In the genomic region with DNA sequence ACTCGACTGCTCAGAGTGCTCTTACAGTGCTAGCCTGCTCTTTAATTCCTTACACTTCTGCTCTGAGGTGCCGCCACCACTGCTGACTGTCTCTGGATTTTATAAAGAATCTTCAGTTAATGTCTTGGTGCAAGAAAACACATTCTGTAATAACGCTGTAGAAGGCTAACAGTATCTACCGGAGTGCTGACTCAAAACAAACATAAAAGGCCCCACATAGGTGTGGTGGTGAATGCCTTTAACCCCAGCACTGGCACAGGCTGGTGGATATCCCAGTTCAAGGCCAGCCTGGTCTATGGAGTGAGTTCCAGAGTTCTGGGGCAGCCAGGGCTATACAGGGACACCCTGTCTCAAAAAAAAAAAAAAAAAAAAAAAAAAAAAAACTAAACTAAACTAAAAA, we compare ENCODE assay signal across 1 mouse cellular context.
TF ChIP-seq lines count a peak whose summit lies in the region.

No protein-coding gene starts in this region.

TF ChIP-seq in CH12.LX, 34 proteins besides CTCF, POLR2A, EP300 and RAD21 (continued from another document):
- 0 out of 2 replicates have a peak, but pooled peaks have one; percentile 21 for TF ChIP-seq CHD2 (IDR thresholded peaks at IDR 0.05; ENCODE audit: low read length)
